Mouse (Mus musculus) testis, adult 2 months (tissue): ENCODE measurements around the gene Gpr19. TPM values are rescaled to one million over a fixed set of nuclear protein-coding genes. Genes with fewer than 3 reads are reported as not detected.
A peak's percentile ranks its signal among the peaks of the same experiment; 100 is the strongest.

Source experiments
- H3K27ac ChIP-seq: fragments of 200-500 bp; 2 replicates; pipeline ENCODE4 v1.5.1; 2012; ENCODE audit warnings: low read depth, low read length; ENCODE audit not compliant: control insufficient read depth, insufficient read depth
- H3K27me3 ChIP-seq: fragments of 200-500 bp; 2 replicates; pipeline ENCODE4 v1.6.1; 2012; ENCODE audit warnings: mild to moderate bottlenecking, low read length, moderate library complexity; ENCODE audit not compliant: control insufficient read depth, insufficient read depth
- H3K36me3 ChIP-seq: fragments of 200-500 bp; 2 replicates; pipeline ENCODE4 v1.6.1; 2012; ENCODE audit warnings: mild to moderate bottlenecking, low read length; ENCODE audit not compliant: control insufficient read depth, insufficient read depth
- H3K4me1 ChIP-seq: fragments of 200-500 bp; 2 replicates; pipeline ENCODE4 v1.6.1; 2012; ENCODE audit warnings: low read length; ENCODE audit not compliant: control insufficient read depth, insufficient read depth
- H3K4me3 ChIP-seq: fragments of 200-500 bp; 2 replicates; pipeline ENCODE4 v1.5.1; 2012; ENCODE audit warnings: low read depth, mild to moderate bottlenecking, low read length, moderate library complexity, mixed read lengths; ENCODE audit not compliant: control insufficient read depth
- CTCF ChIP-seq: fragments of 200-500 bp; IDR thresholded peaks from 2 replicates; pipeline ENCODE4 v1.5.1; 2012; ENCODE audit warnings: low read depth, mild to moderate bottlenecking, inconsistent platforms, low read length, moderate library complexity; ENCODE audit not compliant: control insufficient read depth, insufficient read depth, insufficient replicate concordance
- POLR2A ChIP-seq: fragments of 200-500 bp; IDR thresholded peaks from 2 replicates; pipeline ENCODE4 v1.6.1; 2012; ENCODE audit warnings: low read depth, mild to moderate bottlenecking, inconsistent platforms, low read length, moderate library complexity; ENCODE audit not compliant: control insufficient read depth
- polyA plus RNA-seq: library from polyadenylated mRNA; depleted of rRNA; stranded (reverse); fragments of >200 nt; gene quantifications from 2 replicates; pipeline ENCODE4 v1.2.3, GENCODE M21; 2012; rRNA removed

Gpr19 gene
- 46.0 and 51.8 TPM in 2 replicates for polyA plus RNA-seq

DNA sequence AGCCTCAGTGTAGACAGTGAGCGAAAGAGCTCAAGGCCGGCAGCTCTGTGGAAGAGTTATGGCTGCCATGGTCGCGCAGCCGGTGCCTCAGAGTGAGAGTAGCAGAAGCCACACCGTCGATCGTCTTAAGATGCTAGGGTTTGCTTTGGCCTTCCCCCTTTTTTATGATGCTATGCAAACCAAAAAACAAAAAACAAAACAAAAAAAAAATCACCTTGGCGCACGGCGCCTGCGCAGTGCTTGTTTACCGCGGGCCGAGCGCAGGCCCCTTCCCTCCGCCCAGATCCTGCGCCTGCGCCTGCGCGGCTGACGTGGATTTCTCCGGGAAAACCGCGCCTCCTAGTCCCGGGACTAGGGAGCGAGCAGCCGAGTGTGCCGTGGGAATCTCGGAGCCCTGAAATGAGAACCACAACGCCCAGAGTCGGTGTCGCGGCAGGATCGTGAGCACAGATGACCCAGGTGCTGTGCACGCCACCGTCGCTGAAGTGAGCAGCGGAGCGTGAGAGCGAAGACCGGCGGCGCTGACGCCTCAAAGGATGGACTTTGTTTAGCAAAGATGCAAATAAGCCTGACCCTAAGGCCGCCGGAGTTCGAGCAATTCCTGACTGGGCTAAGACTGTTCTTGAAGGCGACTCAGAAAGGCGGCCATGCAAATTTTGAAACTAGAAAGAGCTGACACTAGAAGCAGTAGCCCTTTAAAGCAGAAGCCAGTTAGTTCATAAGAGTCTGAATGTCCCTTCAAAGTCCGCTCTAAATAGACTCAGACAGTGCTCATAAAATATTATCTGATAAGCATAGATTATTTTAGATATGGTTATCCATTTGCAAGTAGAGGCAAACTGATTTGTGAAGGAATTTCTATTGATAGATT is at the start of gene Gpr19:
Gene Gpr19, minus strand, starts transcription at position 484 of the 871 bp plus-strand sequence.
- no peaks in the 10 kb centered on the region for H3K27me3 ChIP-seq
- H3K27ac ChIP-seq: peak within 1 kb of the TSS; percentile 99
- no peak for TF ChIP-seq CTCF
- TF ChIP-seq POLR2A: peak; percentile 81
- H3K4me1 ChIP-seq: peaks cover 6% of the 10 kb centered on the region
- peak within 1 kb of the TSS; percentile 99 for H3K4me3 ChIP-seq
- H3K36me3 ChIP-seq: no peaks in the 10 kb centered on the region

DNA sequence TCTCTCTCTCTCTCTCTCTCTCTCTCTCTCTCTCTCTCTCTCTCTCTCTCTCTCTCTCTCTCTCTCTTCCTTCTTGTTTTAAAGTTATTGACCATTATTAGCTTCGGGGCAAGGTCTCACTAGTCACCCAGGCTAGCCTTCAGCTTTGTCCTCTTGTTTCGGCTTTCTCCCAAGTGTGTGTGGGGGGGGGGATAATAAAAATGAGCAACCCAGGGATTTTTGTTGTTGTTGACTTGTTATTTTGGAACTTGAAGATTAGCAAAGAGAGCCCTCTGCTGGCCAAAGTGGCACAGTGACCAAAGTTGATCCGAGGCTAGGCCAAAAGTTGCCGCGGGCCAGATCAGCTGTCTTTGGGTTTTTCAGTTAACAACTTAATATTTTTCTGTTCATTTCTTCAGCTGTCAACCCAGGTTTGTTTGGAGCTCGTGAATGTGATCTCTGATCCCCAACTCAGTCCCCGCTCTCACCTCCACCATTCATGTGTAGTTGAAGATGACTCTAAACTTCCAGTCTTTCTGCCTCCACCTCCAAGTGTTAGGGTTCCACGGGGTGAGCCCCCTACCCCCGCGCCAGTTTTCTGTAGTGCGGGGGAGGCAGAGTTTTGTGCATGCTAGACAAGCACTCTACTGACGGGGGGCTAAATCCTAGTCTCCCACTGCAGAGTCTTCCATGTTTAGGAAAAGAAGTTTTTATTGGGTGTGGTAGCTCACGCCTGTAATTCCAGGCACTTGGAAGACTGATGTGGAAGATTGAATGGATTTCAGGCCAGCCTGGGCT is 49.1 kb upstream of the Gpr19 start:
- H3K27me3 ChIP-seq: no peaks in the 10 kb centered on the region
- no peaks in the 10 kb centered on the region for H3K36me3 ChIP-seq
- no peak overlapping the region for H3K27ac ChIP-seq
- H3K4me3 ChIP-seq: no peak overlapping the region
- TF ChIP-seq CTCF: peak; percentile 44; the same call in 1 of the 2 replicates
- TF ChIP-seq POLR2A: no peak
- H3K4me1 ChIP-seq: peaks cover 3% of the 10 kb centered on the region

DNA sequence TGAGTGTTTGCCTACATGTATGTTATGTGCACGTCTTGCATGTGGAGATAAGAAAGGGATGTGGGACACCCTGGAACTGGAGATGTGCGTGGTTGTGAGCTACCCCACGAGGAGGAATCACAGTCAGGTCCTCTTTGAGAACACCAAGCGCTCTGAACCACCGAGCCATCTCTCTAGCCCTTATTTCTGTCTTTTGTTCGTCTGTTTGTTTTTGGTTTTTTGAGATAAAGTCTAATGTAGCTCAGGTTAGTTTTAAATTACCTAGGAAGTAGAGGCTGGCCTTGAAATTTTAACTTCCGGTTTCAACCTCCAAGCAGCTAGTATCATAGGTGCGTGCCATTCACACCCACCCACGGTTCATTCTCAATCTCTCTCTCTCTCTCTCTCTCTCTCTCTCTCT is 48.5 kb upstream of the Gpr19 start:
- H3K36me3 ChIP-seq: no peaks in the 10 kb centered on the region
- H3K27ac ChIP-seq: no peak overlapping the region
- H3K4me1 ChIP-seq: peaks cover 3% of the 10 kb centered on the region
- TF ChIP-seq CTCF (no peak), POLR2A (no peak)
- no peak overlapping the region for H3K4me3 ChIP-seq
- H3K27me3 ChIP-seq: no peaks in the 10 kb centered on the region

DNA sequence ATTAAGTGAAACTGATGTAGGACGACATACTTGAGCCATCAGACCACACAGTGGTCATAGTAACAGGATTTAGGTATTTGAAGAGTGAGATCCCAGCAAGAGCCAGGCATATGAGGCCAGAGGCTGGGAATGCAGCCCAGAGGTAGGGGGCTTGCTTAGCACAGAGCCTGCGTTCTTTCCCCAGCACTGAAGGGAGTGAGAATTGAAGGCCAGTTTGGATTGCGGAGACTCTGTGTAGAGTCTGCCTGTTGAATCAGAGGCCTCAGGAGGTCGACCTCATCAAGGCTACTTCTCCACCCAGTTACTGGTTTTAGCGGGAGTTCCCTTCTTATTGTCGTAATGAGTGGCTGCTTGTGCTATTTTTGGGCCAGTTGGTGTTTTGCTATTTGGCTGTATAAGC is 47.7 kb upstream of the Gpr19 start:
- Histone ChIP-seq H3K36me3 (no peaks in the 10 kb centered on the region), H3K4me3 (no peak overlapping the region), H3K4me1 (peaks cover 3% of the 10 kb centered on the region), H3K27me3 (no peaks in the 10 kb centered on the region), H3K27ac (no peak overlapping the region)
- TF ChIP-seq CTCF (no peak), POLR2A (no peak)

DNA sequence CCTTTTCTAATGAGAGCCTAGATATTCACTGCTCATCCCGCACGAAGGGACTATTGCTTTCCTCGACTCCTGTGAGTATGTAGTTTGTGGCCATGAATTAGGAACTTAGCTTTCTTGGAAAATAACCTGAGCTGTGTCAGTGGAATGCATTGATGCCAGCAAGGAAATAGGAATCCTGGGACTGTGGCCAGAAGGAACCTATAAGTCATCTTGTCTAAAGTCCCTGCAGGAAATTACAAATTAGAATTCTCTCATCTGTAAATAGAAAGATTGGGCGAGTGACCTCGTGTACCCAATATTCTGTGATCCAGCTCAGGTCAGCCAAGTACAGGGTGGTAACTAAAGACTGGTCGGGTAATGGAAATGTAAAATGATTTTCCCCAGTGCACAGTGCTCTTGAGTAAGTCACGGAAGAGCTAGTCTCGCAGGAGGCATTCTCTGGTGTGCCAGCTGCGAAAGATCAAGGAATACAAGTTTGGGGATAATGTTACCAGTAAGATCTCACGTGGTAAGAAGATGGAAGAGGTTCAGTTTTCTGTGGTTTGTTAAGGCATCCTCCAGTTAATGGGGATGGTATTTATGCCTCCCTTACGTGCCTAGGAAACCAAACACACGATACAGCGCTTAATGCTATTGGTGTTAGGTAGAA is 45.5 kb upstream of the Gpr19 start:
- Histone ChIP-seq H3K36me3 (no peaks in the 10 kb centered on the region), H3K27ac (no peak overlapping the region), H3K27me3 (no peaks in the 10 kb centered on the region), H3K4me1 (peaks cover 3% of the 10 kb centered on the region), H3K4me3 (no peak overlapping the region)
- TF ChIP-seq POLR2A (no peak), CTCF (no peak)

DNA sequence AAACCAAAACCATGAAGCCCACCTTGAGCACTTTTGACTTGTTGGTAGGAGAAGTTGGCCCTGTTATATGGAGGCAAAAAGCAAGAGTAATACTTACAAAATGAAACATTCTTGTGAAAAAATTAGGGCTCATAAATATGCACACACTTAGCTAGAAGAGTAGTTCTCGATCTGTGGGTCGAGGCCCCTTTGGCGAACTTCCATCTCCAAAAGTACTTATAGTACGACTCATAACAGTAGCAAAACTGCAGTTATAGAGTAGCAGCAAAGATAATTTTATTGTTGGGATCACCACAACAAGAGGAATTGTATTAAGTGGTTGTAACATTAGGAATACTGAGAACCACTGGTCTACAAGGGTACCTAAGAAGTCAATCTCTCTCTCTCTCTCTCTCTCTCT is 41.4 kb upstream of the Gpr19 start:
- Histone ChIP-seq H3K4me3 (no peak overlapping the region), H3K27me3 (no peaks in the 10 kb centered on the region), H3K36me3 (no peaks in the 10 kb centered on the region), H3K4me1 (no peaks in the 10 kb centered on the region), H3K27ac (no peak overlapping the region)
- TF ChIP-seq POLR2A (no peak), CTCF (no peak)

DNA sequence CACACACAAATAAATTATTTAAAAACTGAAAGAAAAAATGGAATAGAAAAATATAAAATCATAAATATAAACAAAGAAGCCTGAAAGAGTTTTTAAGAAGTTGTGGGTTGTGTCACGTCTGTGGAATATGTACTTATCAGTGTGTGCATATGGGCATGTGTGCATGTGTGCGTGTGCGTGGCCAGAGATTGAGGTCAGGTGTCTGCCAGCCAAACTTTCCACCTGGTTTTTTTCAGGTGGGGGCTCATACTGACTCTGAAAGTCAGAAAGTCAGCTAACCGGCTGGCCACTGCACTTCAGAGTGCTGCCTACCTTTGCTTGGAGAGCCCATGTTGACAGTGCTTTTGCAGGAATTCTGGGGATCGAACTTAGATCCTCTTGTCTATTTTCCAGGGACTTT is 35.9 kb upstream of the Gpr19 start:
- Histone ChIP-seq H3K36me3 (no peaks in the 10 kb centered on the region), H3K4me3 (no peak overlapping the region), H3K4me1 (peaks cover 3% of the 10 kb centered on the region), H3K27ac (no peak overlapping the region), H3K27me3 (no peaks in the 10 kb centered on the region)
- TF ChIP-seq POLR2A (no peak), CTCF (no peak)
